Mouse (Mus musculus): ENCODE results near the gene Senp1. TPM values are rescaled to one million over a fixed set of nuclear protein-coding genes. Genes with fewer than 3 reads are reported as not detected.

The Senp1 gene
- polyA plus RNA-seq, 1 experiment, result 43.6 TPM

DNA sequence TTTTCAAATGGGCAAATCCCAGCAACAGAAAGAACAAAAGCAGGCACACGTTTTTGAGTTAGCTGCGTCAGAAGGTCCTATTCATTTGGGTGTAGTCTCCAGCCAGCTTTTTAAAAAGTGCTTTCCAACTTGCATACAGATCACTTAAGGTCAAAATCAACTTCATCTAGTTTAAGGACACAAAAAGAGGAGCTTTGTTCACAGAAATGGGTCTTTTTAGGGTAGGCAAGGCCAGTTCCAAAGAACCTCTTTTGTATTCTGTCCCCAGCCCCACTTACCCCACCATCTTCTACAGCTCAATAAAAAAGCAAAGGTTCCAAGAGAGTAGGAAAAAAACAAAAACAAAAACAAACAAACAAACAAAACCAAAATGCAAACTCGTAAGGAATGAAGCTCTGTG is 41.1 kb upstream of the Senp1 start:
- Histone ChIP-seq H3K36me3 (ENCODE audit: control insufficient read depth, insufficient read depth, low read length) (peaks cover 34% of the 10 kb centered on the region), H3K4me1 (replicated peaks; ENCODE audit: control insufficient read depth, insufficient read depth, low read length) (no peaks in the 10 kb centered on the region), H3K27ac (ENCODE audit: control insufficient read depth, insufficient read depth, low read length) (no peak overlapping the region), H3K4me3 (ENCODE audit: control insufficient read depth, insufficient read depth, low read length) (no peak overlapping the region), H3K27me3 (ENCODE audit: control insufficient read depth, insufficient read depth, low read length) (no peaks in the 10 kb centered on the region)
- TF ChIP-seq CTCF (IDR thresholded peaks at IDR 0.05; ENCODE audit: borderline replicate concordance, control insufficient read depth, extremely low read depth, insufficient read depth, low read length, poor library complexity) (no peak), POLR2A (IDR thresholded peaks at IDR 0.05; ENCODE audit: control insufficient read depth, extremely low read depth, insufficient read depth, low read length, poor library complexity) (no peak)
- DNase-seq, result no peak
- 92% methylated on average over 3 of the region's 3 CpGs for WGBS

DNA sequence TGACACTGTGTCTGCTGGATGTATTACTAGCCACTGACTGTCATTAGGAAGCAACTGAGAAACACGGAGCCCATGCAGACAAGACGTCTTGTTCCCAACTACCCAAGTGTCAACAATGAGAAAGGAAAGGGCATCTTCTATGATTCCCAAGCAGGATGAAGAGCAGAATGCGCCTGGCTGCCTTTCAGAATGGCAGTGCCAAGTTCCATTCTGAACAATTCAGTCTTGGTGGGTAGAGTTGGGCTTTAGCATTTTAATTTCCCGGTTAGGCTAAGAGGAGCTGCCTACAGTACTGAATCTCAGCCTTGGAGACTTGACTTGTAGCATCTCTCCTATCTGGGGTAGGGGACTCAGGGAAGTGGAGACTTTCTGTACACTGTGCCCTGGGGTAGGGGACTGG is 40.5 kb upstream of the Senp1 start:
- 93% methylated on average over 4 of the region's 4 CpGs for WGBS
- no peak overlapping the region for H3K4me3 ChIP-seq (ENCODE audit: control insufficient read depth, insufficient read depth, low read length)

DNA sequence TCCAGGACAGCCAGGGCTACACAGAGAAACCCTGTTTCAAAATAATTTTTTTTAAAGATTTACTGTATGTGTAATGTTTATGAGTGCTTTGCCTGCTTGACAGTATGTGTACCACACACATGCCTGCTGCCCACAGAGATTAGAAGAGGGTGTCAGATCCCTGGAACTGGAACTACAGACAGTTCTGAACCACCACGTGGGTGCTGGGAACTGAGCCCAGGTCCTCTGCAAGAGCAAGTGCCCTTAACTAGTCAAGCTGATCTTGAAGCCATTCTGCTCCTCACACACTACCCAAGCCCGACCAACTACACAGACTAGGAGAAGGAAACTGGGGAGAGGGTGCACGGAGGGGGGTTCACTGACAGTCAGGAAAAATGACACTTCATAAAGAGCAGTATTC is 39.9 kb upstream of the Senp1 start:
- Histone ChIP-seq H3K4me3 (ENCODE audit: control insufficient read depth, insufficient read depth, low read length) (no peak overlapping the region), H3K27me3 (ENCODE audit: control insufficient read depth, insufficient read depth, low read length) (no peaks in the 10 kb centered on the region), H3K4me1 (replicated peaks; ENCODE audit: control insufficient read depth, insufficient read depth, low read length) (no peaks in the 10 kb centered on the region), H3K36me3 (ENCODE audit: control insufficient read depth, insufficient read depth, low read length) (peaks cover 34% of the 10 kb centered on the region), H3K27ac (ENCODE audit: control insufficient read depth, insufficient read depth, low read length) (no peak overlapping the region)
- WGBS, result 92% methylated on average over 3 of the region's 3 CpGs
- TF ChIP-seq CTCF (IDR thresholded peaks at IDR 0.05; ENCODE audit: borderline replicate concordance, control insufficient read depth, extremely low read depth, insufficient read depth, low read length, poor library complexity) (no peak), POLR2A (IDR thresholded peaks at IDR 0.05; ENCODE audit: control insufficient read depth, extremely low read depth, insufficient read depth, low read length, poor library complexity) (no peak)
- DNase-seq, result no peak

More for the DNA sequence above, 40.5 kb upstream of the Senp1 start:
- no peak for DNase-seq
- no peak overlapping the region for H3K27ac ChIP-seq (ENCODE audit: control insufficient read depth, insufficient read depth, low read length)
- TF ChIP-seq POLR2A (IDR thresholded peaks at IDR 0.05; ENCODE audit: control insufficient read depth, extremely low read depth, insufficient read depth, low read length, poor library complexity), result no peak
- TF ChIP-seq CTCF (IDR thresholded peaks at IDR 0.05; ENCODE audit: borderline replicate concordance, control insufficient read depth, extremely low read depth, insufficient read depth, low read length, poor library complexity), result no peak
- H3K27me3 ChIP-seq (ENCODE audit: control insufficient read depth, insufficient read depth, low read length), result no peaks in the 10 kb centered on the region
- peaks cover 34% of the 10 kb centered on the region for H3K36me3 ChIP-seq (ENCODE audit: control insufficient read depth, insufficient read depth, low read length)
- no peaks in the 10 kb centered on the region for H3K4me1 ChIP-seq (replicated peaks; ENCODE audit: control insufficient read depth, insufficient read depth, low read length)

DNA sequence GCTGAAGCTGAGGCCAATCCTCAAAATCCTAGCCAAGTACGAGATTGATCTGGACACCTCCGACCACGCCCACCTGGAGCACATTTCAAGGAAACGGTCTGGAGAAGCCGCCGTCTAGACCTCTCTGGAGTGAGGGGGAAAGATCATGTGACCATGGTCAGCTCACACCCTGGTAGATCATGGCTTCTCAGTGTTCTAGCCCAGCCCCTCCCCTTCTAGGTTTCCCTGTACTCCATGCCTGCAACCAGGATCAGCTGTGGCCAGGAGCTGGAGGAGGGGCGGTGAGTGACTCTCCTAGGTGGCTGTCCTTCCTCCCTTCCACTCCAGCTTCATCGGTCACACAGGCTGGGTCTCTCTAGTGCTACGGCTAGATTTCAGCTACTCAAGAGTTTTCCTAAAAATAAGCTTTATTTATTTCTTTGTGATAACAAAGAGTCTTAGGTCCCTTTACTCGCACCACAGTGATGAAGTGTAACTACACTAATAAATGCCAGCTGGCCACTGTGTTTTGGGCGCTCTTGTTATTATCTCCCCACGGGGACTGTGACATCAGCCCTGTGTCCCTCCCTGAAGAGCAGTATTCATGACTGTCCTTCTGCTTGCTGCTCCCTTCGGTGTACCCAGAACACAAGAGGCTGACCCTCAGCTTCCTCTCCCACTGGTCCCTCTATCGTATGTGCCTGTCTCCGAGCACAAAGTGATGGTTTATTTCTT is 38.6 kb upstream of the Senp1 start:
- Histone ChIP-seq H3K27me3 (ENCODE audit: control insufficient read depth, insufficient read depth, low read length) (no peaks in the 10 kb centered on the region), H3K27ac (ENCODE audit: control insufficient read depth, insufficient read depth, low read length) (no peak overlapping the region), H3K36me3 (ENCODE audit: control insufficient read depth, insufficient read depth, low read length) (peaks cover 34% of the 10 kb centered on the region), H3K4me3 (ENCODE audit: control insufficient read depth, insufficient read depth, low read length) (no peak overlapping the region), H3K4me1 (replicated peaks; ENCODE audit: control insufficient read depth, insufficient read depth, low read length) (no peaks in the 10 kb centered on the region)
- 95% methylated on average over 15 of the region's 15 CpGs for WGBS
- TF ChIP-seq POLR2A (IDR thresholded peaks at IDR 0.05; ENCODE audit: control insufficient read depth, extremely low read depth, insufficient read depth, low read length, poor library complexity), result no peak
- TF ChIP-seq CTCF (IDR thresholded peaks at IDR 0.05; ENCODE audit: borderline replicate concordance, control insufficient read depth, extremely low read depth, insufficient read depth, low read length, poor library complexity), result no peak
- no peak for DNase-seq

DNA sequence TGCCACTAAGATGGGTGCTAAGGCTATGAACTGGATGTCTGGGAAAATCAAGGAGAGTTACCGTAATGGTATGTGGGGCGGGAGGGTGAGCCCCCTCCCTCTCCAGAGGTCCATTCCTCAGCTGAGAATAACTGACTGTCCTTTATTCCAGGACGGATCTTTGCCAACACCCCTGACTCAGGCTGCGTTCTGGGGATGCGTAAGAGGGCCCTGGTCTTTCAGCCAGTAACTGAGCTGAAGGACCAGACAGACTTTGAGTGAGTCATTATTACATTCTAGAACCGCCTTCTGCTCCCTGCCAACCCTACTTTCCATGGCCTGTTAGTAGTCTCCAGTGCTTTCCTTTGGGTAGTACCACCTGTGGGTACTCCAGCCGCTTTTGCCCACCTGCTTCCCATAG is 37.9 kb upstream of the Senp1 start:
- Histone ChIP-seq H3K4me1 (replicated peaks; ENCODE audit: control insufficient read depth, insufficient read depth, low read length) (no peaks in the 10 kb centered on the region), H3K27me3 (ENCODE audit: control insufficient read depth, insufficient read depth, low read length) (no peaks in the 10 kb centered on the region), H3K27ac (ENCODE audit: control insufficient read depth, insufficient read depth, low read length) (no peak overlapping the region), H3K36me3 (ENCODE audit: control insufficient read depth, insufficient read depth, low read length) (peaks cover 30% of the 10 kb centered on the region), H3K4me3 (ENCODE audit: control insufficient read depth, insufficient read depth, low read length) (no peak overlapping the region)
- TF ChIP-seq CTCF (IDR thresholded peaks at IDR 0.05; ENCODE audit: borderline replicate concordance, control insufficient read depth, extremely low read depth, insufficient read depth, low read length, poor library complexity) (no peak), POLR2A (IDR thresholded peaks at IDR 0.05; ENCODE audit: control insufficient read depth, extremely low read depth, insufficient read depth, low read length, poor library complexity) (no peak)
- DNase-seq, result no peak
- 98% methylated on average over 7 of the region's 7 CpGs for WGBS

DNA sequence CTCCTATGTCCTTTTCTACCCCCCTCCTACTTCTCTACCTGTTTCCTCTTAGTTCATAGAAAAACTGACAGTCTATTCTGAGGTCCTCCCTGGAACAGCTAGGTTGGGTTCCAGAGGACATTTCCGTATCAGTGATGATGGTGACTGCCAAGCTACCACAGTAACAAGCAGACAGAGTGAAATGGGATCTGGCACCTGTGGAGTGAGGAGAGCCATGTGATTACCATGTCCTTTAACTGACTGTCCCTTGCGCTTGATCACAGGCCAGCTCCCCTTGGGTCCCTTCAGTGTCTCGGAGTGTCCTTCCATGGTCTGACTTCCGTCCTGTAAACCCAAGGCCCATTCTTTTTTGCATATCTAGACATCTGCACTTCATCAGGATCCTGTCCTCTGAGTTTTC is 37.5 kb upstream of the Senp1 start:
- TF ChIP-seq CTCF (IDR thresholded peaks at IDR 0.05; ENCODE audit: borderline replicate concordance, control insufficient read depth, extremely low read depth, insufficient read depth, low read length, poor library complexity) (no peak), POLR2A (IDR thresholded peaks at IDR 0.05; ENCODE audit: control insufficient read depth, extremely low read depth, insufficient read depth, low read length, poor library complexity) (no peak)
- no peak overlapping the region for H3K27ac ChIP-seq (ENCODE audit: control insufficient read depth, insufficient read depth, low read length)
- 97% methylated on average over 4 of the region's 4 CpGs for WGBS
- no peaks in the 10 kb centered on the region for H3K4me1 ChIP-seq (replicated peaks; ENCODE audit: control insufficient read depth, insufficient read depth, low read length)
- H3K4me3 ChIP-seq (ENCODE audit: control insufficient read depth, insufficient read depth, low read length), result no peak overlapping the region
- no peak for DNase-seq
- no peaks in the 10 kb centered on the region for H3K27me3 ChIP-seq (ENCODE audit: control insufficient read depth, insufficient read depth, low read length)
- H3K36me3 ChIP-seq (ENCODE audit: control insufficient read depth, insufficient read depth, low read length), result peaks cover 26% of the 10 kb centered on the region

Measured in thymus, adult 2 months (tissue).